Mouse (Mus musculus) ZHBTc4 (cell line): ENCODE data around the gene Olfr350.

ENCODE experiments used
- DNase-seq: peaks from one replicate; pipeline ENCODE4 v3.0.0-alpha.2; 2011; ENCODE audit warnings: low read depth, low spot score

The Olfr350 gene

DNA sequence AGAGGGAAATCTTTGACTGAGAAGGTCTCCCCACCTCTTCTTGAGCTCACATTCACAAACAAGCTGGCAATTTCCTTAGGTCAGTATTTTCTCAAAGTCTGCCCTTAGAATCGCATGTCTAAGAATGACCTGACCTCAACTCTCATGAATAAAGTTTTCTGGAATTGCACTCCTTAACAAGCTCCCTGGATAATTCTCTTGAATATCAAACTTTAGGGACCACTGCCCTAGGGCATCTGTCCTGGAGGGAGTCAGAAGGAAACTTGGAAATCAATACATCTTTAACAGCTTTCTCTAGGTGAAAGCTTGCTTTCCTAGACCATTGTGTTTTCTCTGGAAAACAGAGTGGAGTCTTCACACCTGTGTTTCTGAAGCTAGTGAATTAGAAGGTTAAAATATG is at the start of gene Olfr350:
Gene Olfr350, plus strand, starts transcription at position 301 of the 400 bp plus-strand sequence.
- DNase-seq: no peak

DNA sequence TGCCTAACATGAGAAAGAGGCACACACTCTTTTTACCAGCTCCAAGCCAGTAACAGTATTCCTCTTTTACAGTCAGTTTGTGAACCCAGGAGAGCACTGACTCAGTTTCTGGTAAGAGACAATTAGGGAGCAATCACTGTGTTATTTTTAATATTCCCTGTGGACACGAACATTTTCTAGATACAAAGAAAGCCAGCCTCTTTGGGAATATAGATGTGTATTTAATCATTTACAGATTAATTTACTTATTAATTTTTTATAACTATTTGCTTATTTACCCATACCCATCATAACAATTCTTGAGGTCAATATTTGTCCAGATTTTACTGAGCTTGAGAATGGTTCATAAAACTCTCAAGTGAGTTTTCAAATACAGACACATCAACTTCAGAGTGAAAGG is 29.2 kb upstream of the Olfr350 start, which contains the start of gene Olfr3:
Gene Olfr3, minus strand, starts transcription at position 101 of the 400 bp plus-strand sequence.
- DNase-seq: no peak

DNA sequence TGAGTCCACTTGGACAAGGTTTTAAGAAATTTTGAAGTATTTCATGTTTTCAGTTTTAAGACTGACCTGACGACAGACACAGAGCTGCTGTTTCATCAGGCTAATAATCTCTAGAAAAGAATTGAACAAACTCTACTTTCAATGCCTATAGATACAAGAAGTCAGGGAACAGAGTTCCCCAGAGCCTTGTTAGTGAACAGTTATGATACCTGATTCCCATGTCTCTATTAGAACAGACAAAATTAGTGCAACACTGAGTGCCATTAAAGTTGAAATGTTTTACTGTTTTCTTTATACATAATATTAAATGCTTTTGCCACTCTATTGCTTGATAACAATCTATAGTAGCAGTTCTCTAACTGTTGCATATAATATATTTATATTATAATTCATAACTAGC is 16.4 kb downstream of the Olfr350 start, which contains the start of gene Olfr351:
Gene Olfr351, minus strand, starts transcription at position 101 of the 400 bp plus-strand sequence.
- DNase-seq: no peak

DNA sequence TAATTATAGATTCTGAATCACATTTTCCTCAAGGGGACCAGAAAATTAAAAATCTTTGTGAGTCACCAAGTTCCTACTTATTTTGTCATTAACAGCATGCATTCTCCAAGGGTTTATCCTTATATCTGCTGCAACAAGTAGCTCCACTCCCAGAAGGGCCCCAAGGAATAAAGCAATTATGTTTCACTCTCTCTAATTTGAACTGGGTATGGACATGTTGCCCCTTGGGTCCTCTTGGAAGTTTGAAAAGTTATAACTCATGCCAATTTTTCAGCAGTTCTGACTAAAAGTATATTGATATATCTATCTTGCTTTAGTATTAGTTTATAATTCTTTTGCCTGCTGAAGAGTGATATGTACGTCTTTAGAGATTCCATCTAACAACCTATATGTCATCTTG is 22.1 kb downstream of the Olfr350 start, which contains the start of gene Olfr352:
Gene Olfr352, plus strand, starts transcription at position 301 of the 400 bp plus-strand sequence.
- DNase-seq: no peak

DNA sequence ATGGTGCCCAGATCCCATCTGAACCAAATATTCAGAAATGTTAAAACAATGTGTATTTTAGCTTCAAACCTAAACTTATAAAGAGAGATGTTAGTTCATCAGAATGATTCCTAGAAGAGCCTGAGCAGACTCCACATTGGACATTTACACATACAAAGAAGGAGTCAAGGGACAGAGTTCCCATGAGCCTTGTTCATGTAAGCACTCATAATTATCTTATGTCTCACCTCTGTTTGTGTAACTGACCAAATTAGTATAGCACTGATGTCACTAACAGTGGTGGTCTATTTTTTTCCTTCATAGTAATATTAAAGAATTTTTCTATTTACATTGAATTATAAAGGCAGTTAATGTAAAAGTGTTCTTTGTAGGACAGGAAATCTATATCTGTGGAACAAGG is 46.7 kb downstream of the Olfr350 start, which contains the start of gene Olfr353:
Gene Olfr353, minus strand, starts transcription at position 101 of the 400 bp plus-strand sequence.
- DNase-seq: no peak

DNA sequence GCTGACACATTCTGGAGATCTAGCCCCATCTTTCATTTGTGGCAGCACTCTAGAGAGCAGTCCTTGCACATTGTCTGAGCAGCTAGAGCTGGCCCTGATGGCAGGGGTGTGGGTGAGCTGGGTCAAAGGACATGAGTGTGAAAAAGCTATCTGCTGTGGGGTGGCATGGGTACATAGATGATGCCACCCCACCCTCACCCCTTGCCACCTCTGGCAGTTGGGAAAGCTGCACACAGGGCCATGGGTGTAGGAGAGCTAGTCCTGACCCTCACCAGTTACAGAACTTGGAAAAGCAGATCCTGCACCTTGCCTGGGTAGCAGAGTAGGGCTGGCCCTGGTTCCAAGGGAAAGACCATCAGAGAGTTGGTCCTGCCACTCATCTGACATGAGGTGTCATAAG is 51.0 kb downstream of the Olfr350 start:
- no peak for DNase-seq
